Mouse (Mus musculus): ENCODE measurements around the gene Slc17a8.

DNA sequence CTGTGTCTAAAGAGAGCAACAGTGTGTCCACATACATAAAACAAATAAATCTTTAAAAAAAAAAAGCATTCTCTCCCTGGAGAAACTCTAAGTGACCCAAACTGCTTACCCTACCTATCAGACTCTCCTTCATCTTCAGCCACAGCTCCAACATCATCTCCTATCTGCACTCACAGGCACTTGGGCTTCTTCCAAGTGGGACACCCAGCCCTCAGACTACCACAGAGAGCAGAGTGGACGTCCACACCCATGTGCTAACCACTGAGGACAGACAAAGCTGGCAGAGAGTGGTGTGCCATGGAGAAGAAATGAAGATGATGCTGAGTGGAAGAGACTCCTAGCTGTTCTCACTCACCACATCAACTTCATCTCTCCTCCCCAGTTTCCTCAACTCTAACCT lies 25.5 kb downstream of the Slc17a8 start:
- TF ChIP-seq GATA1 (IDR thresholded peaks at IDR 0.05; ENCODE audit: borderline replicate concordance, low read length) = no peak
- no peak for TF ChIP-seq FLI1 (IDR thresholded peaks at IDR 0.05; ENCODE audit: low read length)
